Mouse (Mus musculus) heart, embryonic 14.5 days (tissue): ENCODE measurements around the gene Rptor. TPM values are rescaled to one million over a fixed set of nuclear protein-coding genes. Genes with fewer than 3 reads are reported as not detected.

Source experiments
- ATAC-seq: fragments of 200-750 bp; cut with Nextera tagmentation; 2 replicates; pipeline ENCODE4 v1.8.0; 2017; ENCODE audit warnings: low read depth, moderate TSS enrichment; ENCODE audit not compliant: insufficient number of reproducible peaks, insufficient read depth, low FRiP score
- H3K27ac ChIP-seq, 2 experiments: fragments of 200-500 bp in 1 of 2; fragments of 300-500 bp in 1 of 2; sonication (generic) in 1 of 2; replicated peaks in 1 of 2; 2 replicates each; pipeline ENCODE4 v1.5.1; 2012 to 2014; ENCODE audit warnings: low read depth in 2 of 2, low read length in 2 of 2, control low read depth in 1 of 2, mild to moderate bottlenecking in 1 of 2, mixed read lengths in 1 of 2; ENCODE audit not compliant: control insufficient read depth in 1 of 2, insufficient read depth in 1 of 2
- H3K27me3 ChIP-seq: fragments of 300-500 bp; sonication (generic); 2 replicates; pipeline ENCODE4 v1.6.1; 2014; ENCODE audit warnings: mild to moderate bottlenecking, low read length, control low read depth; ENCODE audit not compliant: control insufficient read depth, insufficient read depth
- H3K36me3 ChIP-seq: fragments of 300-500 bp; sonication (generic); 2 replicates; pipeline ENCODE4 v1.6.1; 2014; ENCODE audit warnings: mild to moderate bottlenecking, control low read depth, low read length, mixed read lengths; ENCODE audit not compliant: control insufficient read depth, insufficient read depth
- H3K4me1 ChIP-seq, 2 experiments: fragments of 200-500 bp in 1 of 2; fragments of 300-500 bp in 1 of 2; sonication (generic) in 1 of 2; 2 replicates each; pipeline ENCODE4 v1.6.1; 2012 to 2014; ENCODE audit warnings: low read length in 2 of 2, control low read depth in 1 of 2, mixed read lengths in 1 of 2; ENCODE audit not compliant: control insufficient read depth in 2 of 2, insufficient read depth in 2 of 2
- H3K4me2 ChIP-seq: fragments of 300-500 bp; sonication (generic); 2 replicates; pipeline ENCODE4 v1.6.1; 2014; ENCODE audit warnings: mild to moderate bottlenecking, low read length
- H3K4me3 ChIP-seq, 2 experiments: fragments of 200-500 bp in 1 of 2; fragments of 300-500 bp in 1 of 2; sonication (generic) in 1 of 2; 2 replicates each; pipeline ENCODE4 v1.5.1; 2012 to 2014; ENCODE audit warnings: low read length in 2 of 2, mild to moderate bottlenecking in 2 of 2, control low read depth in 1 of 2, low read depth in 1 of 2, moderate library complexity in 1 of 2; ENCODE audit not compliant: control insufficient read depth in 1 of 2, insufficient read depth in 1 of 2
- H3K9ac ChIP-seq: fragments of 300-500 bp; sonication (generic); 2 replicates; pipeline ENCODE4 v1.6.1; 2014; ENCODE audit warnings: mild to moderate bottlenecking, low read length
- H3K9me3 ChIP-seq: fragments of 300-500 bp; sonication (generic); 2 replicates; pipeline ENCODE4 v1.6.1; 2016; ENCODE audit warnings: low read length, control low read depth; ENCODE audit not compliant: control insufficient read depth
- WGBS: fragments of 180-500 bp; shearing (Covaris S2); extraction: QIAGEN DNeasy Blood & Tissue Kit; methylation state at CpG from one replicate; pipeline ENCODE4 v1.1.7; 2014; 5-methylcytosine and 5-hydroxymethylcytosine counted together
- polyA plus RNA-seq: library from polyadenylated mRNA; unstranded; fragments of >200 nt; fragmentation: Nextera tagmentation; extraction: Ambion mirVana; gene quantifications from 2 replicates; pipeline ENCODE4 v1.2.1, GENCODE M21; 2014

Rptor gene
- polyA plus RNA-seq, 1 experiment from 2014 or later = 11.2 TPM

DNA sequence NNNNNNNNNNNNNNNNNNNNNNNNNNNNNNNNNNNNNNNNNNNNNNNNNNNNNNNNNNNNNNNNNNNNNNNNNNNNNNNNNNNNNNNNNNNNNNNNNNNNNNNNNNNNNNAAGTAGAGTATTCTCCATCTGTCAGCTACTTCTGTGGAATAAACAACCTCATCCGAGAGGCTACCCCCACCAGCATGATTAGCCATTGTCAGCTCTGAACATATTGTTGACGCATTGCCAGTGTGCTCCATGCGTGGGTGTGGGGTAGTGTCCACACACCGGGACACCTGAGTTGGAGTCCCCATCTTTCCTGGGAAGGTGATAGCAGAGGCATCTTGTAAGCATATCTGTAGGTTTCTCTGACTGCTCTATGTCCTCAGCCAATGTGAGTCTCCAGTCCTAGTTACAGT is 16.2 kb upstream of the Rptor start:
- no peak overlapping the region for H3K27ac ChIP-seq
- H3K27me3 ChIP-seq = no peaks in the 10 kb centered on the region
- 72% methylated on average over 4 of the region's 4 CpGs for WGBS
- no peak for ATAC-seq
- no peak overlapping the region for H3K4me2 ChIP-seq
- no peaks in the 10 kb centered on the region for H3K9me3 ChIP-seq
- no peak overlapping the region for H3K4me3 ChIP-seq
- peaks cover 4 to 6% of the 10 kb centered on the region in 2 experiments; a peak in 3 of 4 replicates for H3K4me1 ChIP-seq
- H3K9ac ChIP-seq = no peak overlapping the region
- no peaks in the 10 kb centered on the region for H3K36me3 ChIP-seq

- no peaks in the 10 kb centered on the region for H3K36me3 ChIP-seq
- no peak for ATAC-seq
- H3K27me3 ChIP-seq = no peaks in the 10 kb centered on the region
- no peak overlapping the region for H3K4me2 ChIP-seq
- no peak overlapping the region for H3K4me3 ChIP-seq
- WGBS = 28% methylated on average over 5 of the region's 5 CpGs
- H3K27ac ChIP-seq = no peak overlapping the region
- peaks cover 4 to 6% of the 10 kb centered on the region in 2 experiments; a peak in 3 of 4 replicates for H3K4me1 ChIP-seq
- no peaks in the 10 kb centered on the region for H3K9me3 ChIP-seq
- H3K9ac ChIP-seq = no peak overlapping the region
These were observed 15.6 kb upstream of the Rptor start for GRCm38 (mm10) chr11:119587112-119587511.

GRCm38 (mm10) chr11:119589242-119589641 is 13.5 kb upstream of the Rptor start:
- peaks cover 6 to 11% of the 10 kb centered on the region in 2 experiments; a peak in 3 of 4 replicates for H3K4me1 ChIP-seq
- no peak overlapping the region for H3K4me2 ChIP-seq
- H3K4me3 ChIP-seq = no peak overlapping the region
- no peak for ATAC-seq
- no peaks in the 10 kb centered on the region for H3K27me3 ChIP-seq
- H3K9me3 ChIP-seq = no peaks in the 10 kb centered on the region
- H3K36me3 ChIP-seq = no peaks in the 10 kb centered on the region
- no peak overlapping the region for H3K9ac ChIP-seq
- WGBS = 77% methylated on average over 7 of the region's 7 CpGs
- H3K27ac ChIP-seq = no peak overlapping the region

DNA sequence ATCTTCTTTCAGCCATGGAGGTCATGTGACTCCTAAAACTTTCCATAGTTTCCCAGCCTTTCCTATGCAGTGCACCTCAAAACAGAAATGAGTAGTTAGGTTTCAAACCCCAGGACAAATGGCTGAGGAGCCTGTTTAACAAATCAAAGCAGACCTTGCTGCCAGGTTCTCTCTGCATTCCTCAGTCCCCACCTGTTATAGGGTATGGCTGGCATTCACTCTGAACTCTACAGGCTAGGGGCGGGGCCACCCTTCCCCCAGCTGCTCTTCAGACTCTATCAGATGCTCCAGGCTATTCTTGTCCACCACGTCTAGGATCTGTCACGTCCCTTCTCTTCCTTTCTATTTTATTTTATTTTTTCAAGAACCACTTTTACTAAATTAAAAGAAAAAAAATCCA is 8.7 kb upstream of the Rptor start:
- Histone ChIP-seq H3K4me2 (no peak overlapping the region), H3K4me1 (peaks cover 2 to 5% of the 10 kb centered on the region in 2 experiments; a peak in 1 of 4 replicates), H3K9me3 (no peaks in the 10 kb centered on the region), H3K36me3 (no peaks in the 10 kb centered on the region), H3K27ac (no peak overlapping the region), H3K9ac (no peak overlapping the region), H3K4me3 (no peak overlapping the region), H3K27me3 (no peaks in the 10 kb centered on the region)
- no peak for ATAC-seq
- WGBS = 12% methylated on average over 3 of the region's 3 CpGs

- H3K27ac ChIP-seq = no peak overlapping the region
- no peak overlapping the region for H3K4me2 ChIP-seq
- no peak overlapping the region for H3K4me3 ChIP-seq
- 62% methylated on average over 3 of the region's 3 CpGs for WGBS
- no peaks in the 10 kb centered on the region for H3K36me3 ChIP-seq
- no peak for ATAC-seq
- H3K9ac ChIP-seq = no peak overlapping the region
- H3K27me3 ChIP-seq = no peaks in the 10 kb centered on the region
- H3K9me3 ChIP-seq = no peaks in the 10 kb centered on the region
- peaks cover 4 to 6% of the 10 kb centered on the region in 2 experiments; a peak in 3 of 4 replicates for H3K4me1 ChIP-seq
These were observed 3.8 kb upstream of the Rptor start for GRCm38 (mm10) chr11:119598856-119599255.

- Histone ChIP-seq H3K36me3 (no peaks in the 10 kb centered on the region), H3K4me2 (no peak overlapping the region), H3K9me3 (no peaks in the 10 kb centered on the region), H3K27me3 (no peaks in the 10 kb centered on the region), H3K4me3 (no peak overlapping the region), H3K9ac (no peak overlapping the region), H3K4me1 (peaks cover 2 to 11% of the 10 kb centered on the region in 2 experiments; a peak in 3 of 4 replicates), H3K27ac (no peak overlapping the region)
- ATAC-seq = no peak
- WGBS = 76% methylated on average over 1 of the region's 1 CpGs
These were observed 2.4 kb upstream of the Rptor start for GRCm38 (mm10) chr11:119600286-119600685.

GRCm38 (mm10) chr11:119602177-119602700 is 466 bp upstream of the Rptor start:
- 40% methylated on average over 10 of the region's 10 CpGs for WGBS
- no peaks in the 10 kb centered on the region for H3K9me3 ChIP-seq
- no peak overlapping the region for H3K27ac ChIP-seq
- peak overlapping the region in 1 of 2 experiments; percentile 99; a peak in 2 of 4 replicates for H3K4me3 ChIP-seq
- H3K36me3 ChIP-seq = peaks cover 8% of the 10 kb centered on the region
- no peak for ATAC-seq
- no peaks in the 10 kb centered on the region for H3K27me3 ChIP-seq
- peaks cover 2 to 11% of the 10 kb centered on the region in 2 experiments; a peak in 3 of 4 replicates for H3K4me1 ChIP-seq
- H3K9ac ChIP-seq = peak overlapping the region; percentile 97
- H3K4me2 ChIP-seq = peak overlapping the region; percentile 56

- peaks cover 10% of the 10 kb centered on the region for H3K36me3 ChIP-seq
- no peak for ATAC-seq
- H3K4me1 ChIP-seq = peaks cover 2 to 11% of the 10 kb centered on the region in 2 experiments; a peak in 3 of 4 replicates
- H3K27me3 ChIP-seq = no peaks in the 10 kb centered on the region
- peak overlapping the region; percentile 81 to 99 for H3K4me3 ChIP-seq
- WGBS = 0% methylated on average over 30 of the region's 30 CpGs
- peak overlapping the region; percentile 85 for H3K4me2 ChIP-seq
- H3K27ac ChIP-seq = peak overlapping the region in 1 of 2 experiments; percentile 92; a peak in 3 of 4 replicates
- no peaks in the 10 kb centered on the region for H3K9me3 ChIP-seq
- H3K9ac ChIP-seq = peak overlapping the region; percentile 97
These were observed 811 bp downstream of the Rptor start for GRCm38 (mm10) chr11:119603527-119603905.
